Mouse (Mus musculus) small intestine, adult 2 months (tissue): Measurements from ENCODE around the gene Zfp715.

Source experiments
- CTCF ChIP-seq: fragments of 200-500 bp; IDR thresholded peaks from 2 replicates; pipeline ENCODE4 v1.5.1; 2012; ENCODE audit warnings: low read depth, mild to moderate bottlenecking, control low read depth, inconsistent platforms, low read length, moderate library complexity, mixed read lengths; ENCODE audit not compliant: insufficient replicate concordance, insufficient read length; ENCODE audit errors: extremely low read depth
- POLR2A ChIP-seq: fragments of 200-500 bp; IDR thresholded peaks from 2 replicates; pipeline ENCODE4 v1.6.1; 2012; ENCODE audit warnings: low read depth, mild to moderate bottlenecking, control low read depth, inconsistent platforms, low read length, moderate library complexity

GRCm38 (mm10) chr7:43328101-43328500 lies 15.0 kb upstream of the Zfp715 start:
- no peak for TF ChIP-seq POLR2A
- no peak for TF ChIP-seq CTCF
